Mouse (Mus musculus): ENCODE measurements around the gene C2. TPM values are rescaled to one million over a fixed set of nuclear protein-coding genes. Genes with fewer than 3 reads are reported as not detected.

C2 gene
- total and polyA plus RNA-seq, 2 experiments from 2014 or later = 2.9 to 7.0 TPM

DNA sequence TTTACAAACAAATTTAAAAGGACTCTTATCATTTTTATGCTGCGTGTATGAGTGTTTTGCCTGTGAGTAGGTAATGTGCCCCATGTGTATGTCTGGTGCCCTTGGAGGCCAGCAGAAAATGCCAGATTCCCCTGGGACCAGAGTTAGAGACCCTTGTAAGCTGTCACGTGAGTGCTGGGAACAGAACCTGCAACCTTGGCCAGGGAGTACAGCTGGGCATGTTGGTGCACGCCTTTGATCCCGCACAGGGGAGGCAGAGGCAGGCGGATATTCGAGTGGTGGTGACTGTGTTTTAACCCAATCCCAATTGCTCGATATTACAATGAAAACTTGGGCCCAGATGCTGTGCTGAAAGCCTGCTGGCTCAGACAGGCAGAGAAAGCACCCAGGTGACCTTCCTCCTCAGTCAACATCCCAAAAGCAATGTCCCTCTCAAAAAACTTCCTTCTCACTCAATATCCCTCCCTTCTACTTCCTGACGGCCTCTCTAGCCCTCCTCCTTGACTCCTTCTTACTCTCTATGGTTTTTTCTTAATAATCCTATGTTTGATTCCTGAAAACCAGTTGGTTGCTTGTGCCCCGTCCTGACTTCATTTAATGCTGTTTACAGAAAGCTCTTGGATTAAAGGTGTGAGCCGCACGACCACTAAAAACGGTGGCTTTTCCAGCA lies 7.9 kb downstream of the C2 start:
- Histone ChIP-seq H3K9ac (replicated peaks; ENCODE audit: low read length, poor library complexity, severe bottlenecking) (no peak overlapping the region), H3K4me2 (ENCODE audit: low read depth, low read length, poor library complexity, severe bottlenecking) (no peak overlapping the region), H3K27ac (ENCODE audit: low read depth, low read length) (no peak overlapping the region), H3K27me3 (ENCODE audit: insufficient read depth, low read length) (no peaks in the 10 kb centered on the region), H3K4me1 (ENCODE audit: insufficient read depth, low read length) (peaks cover 4% of the 10 kb centered on the region; the same call in 1 of the 2 replicates), H3K4me3 (ENCODE audit: low read depth, low read length) (no peak overlapping the region), H3K36me3 (ENCODE audit: insufficient read depth, low read length) (no peaks in the 10 kb centered on the region), H3K9me3 (ENCODE audit: low read length) (no peaks in the 10 kb centered on the region)
- TF ChIP-seq CTCF (IDR thresholded peaks at IDR 0.05) = no peak
- DNase-seq (ENCODE audit: low spot score) (no peak), ATAC-seq (ENCODE audit: low FRiP score) (no peak)
- 89% methylated on average over 12 of the region's 12 CpGs for WGBS

DNA sequence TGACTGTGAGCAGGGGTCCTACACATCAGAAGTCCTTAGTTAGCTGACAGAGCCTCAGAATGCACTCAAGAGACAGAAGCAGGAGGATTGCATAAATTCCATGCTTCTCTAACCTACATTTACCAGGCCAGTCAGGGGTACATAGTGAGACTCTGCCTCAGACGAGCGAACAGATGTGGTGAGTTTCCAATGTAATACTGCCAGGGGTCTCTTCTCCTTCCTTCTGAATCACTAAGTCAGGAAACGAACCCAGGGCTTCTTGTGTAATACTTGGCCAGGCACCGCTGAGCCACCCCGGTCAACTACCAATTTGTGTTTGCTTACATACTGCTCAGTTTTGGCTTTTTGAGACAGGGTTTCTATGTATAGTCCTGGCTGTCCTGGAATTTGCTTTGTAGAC lies 10.1 kb downstream of the C2 start:
- H3K9me3 ChIP-seq (ENCODE audit: low read length) = no peaks in the 10 kb centered on the region
- 90% methylated on average over 5 of the region's 5 CpGs for WGBS
- ATAC-seq (ENCODE audit: low FRiP score) (no peak), DNase-seq (ENCODE audit: low spot score) (no peak)
- TF ChIP-seq CTCF (IDR thresholded peaks at IDR 0.05) = no peak
- no peaks in the 10 kb centered on the region for H3K4me1 ChIP-seq (ENCODE audit: insufficient read depth, low read length)
- no peak overlapping the region for H3K4me3 ChIP-seq (ENCODE audit: low read depth, low read length)
- no peak overlapping the region for H3K4me2 ChIP-seq (ENCODE audit: low read depth, low read length, poor library complexity, severe bottlenecking)
- no peaks in the 10 kb centered on the region for H3K36me3 ChIP-seq (ENCODE audit: insufficient read depth, low read length)
- H3K9ac ChIP-seq (replicated peaks; ENCODE audit: low read length, poor library complexity, severe bottlenecking) = no peak overlapping the region
- H3K27me3 ChIP-seq (ENCODE audit: insufficient read depth, low read length) = no peaks in the 10 kb centered on the region
- no peak overlapping the region for H3K27ac ChIP-seq (ENCODE audit: low read depth, low read length)

DNA sequence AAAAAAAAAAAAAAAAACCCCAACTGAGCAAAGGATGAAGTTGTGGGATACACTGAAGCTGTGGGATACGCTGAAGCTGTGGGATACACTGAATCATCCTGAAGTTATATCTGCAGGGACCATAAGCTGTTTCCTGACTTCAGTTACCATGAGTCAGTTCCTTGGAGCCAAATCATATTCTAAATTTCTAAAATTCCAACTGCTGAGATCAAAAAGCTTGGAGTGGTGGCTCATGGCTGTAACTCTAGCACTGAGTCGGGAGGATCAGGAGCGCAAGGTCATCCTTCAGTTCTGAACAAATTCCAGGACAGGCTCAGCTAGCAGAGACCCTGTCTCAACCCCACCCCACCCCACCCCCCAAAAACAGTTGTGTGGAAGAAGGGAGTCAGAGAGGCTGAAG lies 12.4 kb downstream of the C2 start:
- TF ChIP-seq CTCF (IDR thresholded peaks at IDR 0.05) = no peak
- Histone ChIP-seq H3K4me1 (ENCODE audit: insufficient read depth, low read length) (no peaks in the 10 kb centered on the region), H3K27ac (ENCODE audit: low read depth, low read length) (no peak overlapping the region), H3K27me3 (ENCODE audit: insufficient read depth, low read length) (0 out of 2 replicates have a peak, but pooled peaks cover 6% of the 10 kb centered on the region), H3K4me2 (ENCODE audit: low read depth, low read length, poor library complexity, severe bottlenecking) (no peak overlapping the region), H3K36me3 (ENCODE audit: insufficient read depth, low read length) (no peaks in the 10 kb centered on the region), H3K9me3 (ENCODE audit: low read length) (no peaks in the 10 kb centered on the region), H3K4me3 (ENCODE audit: low read depth, low read length) (no peak overlapping the region), H3K9ac (replicated peaks; ENCODE audit: low read length, poor library complexity, severe bottlenecking) (no peak overlapping the region)
- WGBS = 85% methylated on average over 3 of the region's 3 CpGs
- no peak for ATAC-seq (ENCODE audit: low FRiP score)
- DNase-seq (ENCODE audit: low spot score) = no peak

DNA sequence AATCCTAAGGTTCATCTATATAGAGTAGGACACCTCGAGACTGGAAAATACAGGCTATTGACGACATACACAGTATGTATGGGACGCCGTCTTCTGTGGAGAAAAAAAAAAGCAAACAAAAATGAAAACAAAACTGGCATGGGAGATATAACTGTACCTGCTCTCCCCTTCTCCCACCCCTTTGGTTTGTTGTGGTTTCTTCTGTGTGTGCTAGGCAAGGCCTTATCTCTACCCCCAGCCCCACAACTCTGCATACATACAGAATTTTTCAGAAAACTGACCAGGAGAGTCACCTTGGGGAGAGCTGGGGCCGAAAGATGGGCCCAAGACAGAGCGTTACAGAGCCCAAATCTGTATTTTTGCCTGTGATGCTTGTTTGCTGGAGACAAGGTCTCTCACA lies 13.4 kb downstream of the C2 start:
- H3K9ac ChIP-seq (replicated peaks; ENCODE audit: low read length, poor library complexity, severe bottlenecking) = no peak overlapping the region
- 87% methylated on average over 6 of the region's 6 CpGs for WGBS
- DNase-seq (ENCODE audit: low spot score) (no peak), ATAC-seq (ENCODE audit: low FRiP score) (no peak)
- no peak overlapping the region for H3K27ac ChIP-seq (ENCODE audit: low read depth, low read length)
- H3K4me3 ChIP-seq (ENCODE audit: low read depth, low read length) = no peak overlapping the region
- no peak overlapping the region for H3K4me2 ChIP-seq (ENCODE audit: low read depth, low read length, poor library complexity, severe bottlenecking)
- 0 out of 2 replicates have a peak, but pooled peaks cover 6% of the 10 kb centered on the region for H3K27me3 ChIP-seq (ENCODE audit: insufficient read depth, low read length)
- TF ChIP-seq CTCF (IDR thresholded peaks at IDR 0.05) = no peak
- H3K36me3 ChIP-seq (ENCODE audit: insufficient read depth, low read length) = no peaks in the 10 kb centered on the region
- no peaks in the 10 kb centered on the region for H3K9me3 ChIP-seq (ENCODE audit: low read length)
- no peaks in the 10 kb centered on the region for H3K4me1 ChIP-seq (ENCODE audit: insufficient read depth, low read length)

DNA sequence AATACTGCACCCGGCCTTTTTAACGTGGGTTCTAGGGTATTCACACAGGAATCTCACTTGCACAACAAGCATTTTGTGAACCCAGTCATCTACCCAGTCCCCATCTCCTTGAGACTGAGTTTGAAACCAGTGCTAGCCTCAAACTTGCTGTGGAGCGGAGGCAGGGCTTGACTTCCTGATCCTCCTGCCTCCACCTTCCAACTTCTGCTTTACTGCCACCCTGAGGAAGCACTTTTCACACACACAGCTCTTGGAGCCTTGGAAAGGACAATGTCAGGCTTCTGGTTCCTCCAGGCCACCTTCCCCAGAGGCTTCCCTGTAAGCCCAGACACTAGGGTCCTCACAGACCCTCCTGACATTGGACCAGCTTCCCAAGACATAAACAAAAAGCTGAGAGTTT lies 14.7 kb downstream of the C2 start:
- Histone ChIP-seq H3K36me3 (ENCODE audit: insufficient read depth, low read length) (no peaks in the 10 kb centered on the region), H3K27ac (ENCODE audit: low read depth, low read length) (no peak overlapping the region), H3K4me3 (ENCODE audit: low read depth, low read length) (no peak overlapping the region), H3K9ac (replicated peaks; ENCODE audit: low read length, poor library complexity, severe bottlenecking) (no peak overlapping the region), H3K4me2 (ENCODE audit: low read depth, low read length, poor library complexity, severe bottlenecking) (no peak overlapping the region), H3K4me1 (ENCODE audit: insufficient read depth, low read length) (no peaks in the 10 kb centered on the region), H3K9me3 (ENCODE audit: low read length) (no peaks in the 10 kb centered on the region), H3K27me3 (ENCODE audit: insufficient read depth, low read length) (0 out of 2 replicates have a peak, but pooled peaks cover 6% of the 10 kb centered on the region)
- 65% methylated on average over 3 of the region's 3 CpGs for WGBS
- DNase-seq (ENCODE audit: low spot score) (no peak), ATAC-seq (ENCODE audit: low FRiP score) (no peak)
- no peak for TF ChIP-seq CTCF (IDR thresholded peaks at IDR 0.05)

DNA sequence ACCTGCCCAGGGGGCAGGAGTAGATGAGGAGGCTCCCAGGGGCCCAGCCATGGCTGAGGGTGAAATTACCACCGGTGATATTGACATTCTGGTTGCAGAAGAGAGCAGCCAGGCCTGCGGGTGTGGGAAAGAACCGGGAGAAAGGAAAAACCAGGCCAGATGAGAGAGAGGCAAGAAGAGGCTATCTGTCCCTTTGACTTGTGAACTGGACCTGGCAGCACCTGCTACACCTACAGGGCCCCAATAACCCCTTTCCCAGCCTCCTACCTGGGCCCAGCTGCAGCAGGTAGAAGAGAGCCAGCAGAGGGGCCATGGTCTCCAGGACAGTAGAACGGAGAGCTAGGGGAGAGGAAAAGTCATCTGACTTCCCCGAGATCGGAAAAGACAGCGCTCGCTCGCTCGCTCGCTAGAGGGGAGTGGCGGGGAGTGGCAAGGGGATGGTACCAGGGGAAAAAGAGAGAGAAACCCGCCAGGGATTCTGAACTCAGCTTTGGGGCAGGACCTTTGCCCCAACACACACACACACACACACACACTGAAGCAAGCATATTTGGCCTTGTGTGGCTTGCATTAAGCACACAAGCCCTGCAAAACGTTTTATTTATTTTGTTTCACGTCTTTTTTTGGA lies 16.3 kb downstream of the C2 start, which contains the start of gene Gm20547:
Gm20547 (minus strand) TSS at position 360 of the 628 bp plus-strand sequence.
- H3K27me3 ChIP-seq (ENCODE audit: insufficient read depth, low read length) = 0 out of 2 replicates have a peak, but pooled peaks cover 6% of the 10 kb centered on the region
- no peak for DNase-seq (ENCODE audit: low spot score)
- ATAC-seq (ENCODE audit: low FRiP score) = no peak
- H3K9me3 ChIP-seq (ENCODE audit: low read length) = no peaks in the 10 kb centered on the region
- H3K4me2 ChIP-seq (ENCODE audit: low read depth, low read length, poor library complexity, severe bottlenecking) = peak within 1 kb of the TSS; percentile 9; the same call in 1 of the 2 replicates
- no peak within 1 kb of the TSS for H3K9ac ChIP-seq (replicated peaks; ENCODE audit: low read length, poor library complexity, severe bottlenecking)
- H3K36me3 ChIP-seq (ENCODE audit: insufficient read depth, low read length) = no peaks in the 10 kb centered on the region
- H3K4me1 ChIP-seq (ENCODE audit: insufficient read depth, low read length) = no peaks in the 10 kb centered on the region
- no peak for TF ChIP-seq CTCF (IDR thresholded peaks at IDR 0.05)
- H3K27ac ChIP-seq (ENCODE audit: low read depth, low read length) = no peak within 1 kb of the TSS
- H3K4me3 ChIP-seq (ENCODE audit: low read depth, low read length) = no peak within 1 kb of the TSS
- WGBS = 7% methylated on average over 15 of the region's 15 CpGs
